Mouse (Mus musculus): ENCODE results near the gene Frmd8. TPM values are rescaled to one million over a fixed set of nuclear protein-coding genes. Genes with fewer than 3 reads are reported as not detected.

Frmd8 gene
- polyA plus RNA-seq, 1 experiment from 2014 or later = 14.0 TPM

- ATAC-seq (ENCODE audit: low FRiP score) (no peak), DNase-seq (ENCODE audit: low spot score, missing footprints) (no peak)
- 84% methylated on average over 6 of the region's 6 CpGs for WGBS
- H3K4me1 ChIP-seq (ENCODE audit: control insufficient read depth, insufficient read depth, low read length) = 0 out of 2 replicates have a peak, but pooled peaks cover 2% of the 10 kb centered on the region
- no peak overlapping the region for H3K9ac ChIP-seq (ENCODE audit: low read length)
- H3K4me3 ChIP-seq (ENCODE audit: low read depth, low read length) = no peak overlapping the region
- H3K4me2 ChIP-seq = no peak overlapping the region
- no peaks in the 10 kb centered on the region for H3K36me3 ChIP-seq (ENCODE audit: control insufficient read depth, insufficient read depth, low read length)
- no peaks in the 10 kb centered on the region for H3K27me3 ChIP-seq (ENCODE audit: control insufficient read depth, insufficient read depth, low read length)
- H3K9me3 ChIP-seq (ENCODE audit: control insufficient read depth, low read length) = no peaks in the 10 kb centered on the region
- no peak overlapping the region for H3K27ac ChIP-seq (ENCODE audit: low read depth, low read length)
Measured at GRCm38 (mm10) chr19:5832326-5832725, 42.7 kb downstream of the Frmd8 start.

GRCm38 (mm10) chr19:5831958-5832320 lies 43.1 kb downstream of the Frmd8 start:
- no peak for ATAC-seq (ENCODE audit: low FRiP score)
- no peak overlapping the region for H3K27ac ChIP-seq (ENCODE audit: low read depth, low read length)
- H3K36me3 ChIP-seq (ENCODE audit: control insufficient read depth, insufficient read depth, low read length) = no peaks in the 10 kb centered on the region

GRCm38 (mm10) chr19:5831224-5831957 lies 43.7 kb downstream of the Frmd8 start:
- Histone ChIP-seq H3K4me1 (ENCODE audit: control insufficient read depth, insufficient read depth, low read length) (0 out of 2 replicates have a peak, but pooled peaks cover 2% of the 10 kb centered on the region), H3K9me3 (ENCODE audit: control insufficient read depth, low read length) (no peaks in the 10 kb centered on the region), H3K9ac (ENCODE audit: low read length) (no peak overlapping the region), H3K36me3 (ENCODE audit: control insufficient read depth, insufficient read depth, low read length) (no peaks in the 10 kb centered on the region), H3K27me3 (ENCODE audit: control insufficient read depth, insufficient read depth, low read length) (no peaks in the 10 kb centered on the region), H3K4me3 (ENCODE audit: low read depth, low read length) (no peak overlapping the region), H3K27ac (ENCODE audit: low read depth, low read length) (no peak overlapping the region), H3K4me2 (no peak overlapping the region)
- 91% methylated on average over 11 of the region's 11 CpGs for WGBS
- ATAC-seq (ENCODE audit: low FRiP score) (no peak), DNase-seq (ENCODE audit: low spot score, missing footprints) (no peak)

More at GRCm38 (mm10) chr19:5831958-5832320, 43.1 kb downstream of the Frmd8 start:
- Histone ChIP-seq H3K9me3 (ENCODE audit: control insufficient read depth, low read length) (no peaks in the 10 kb centered on the region), H3K4me1 (ENCODE audit: control insufficient read depth, insufficient read depth, low read length) (0 out of 2 replicates have a peak, but pooled peaks cover 2% of the 10 kb centered on the region), H3K4me3 (ENCODE audit: low read depth, low read length) (no peak overlapping the region), H3K27me3 (ENCODE audit: control insufficient read depth, insufficient read depth, low read length) (no peaks in the 10 kb centered on the region), H3K9ac (ENCODE audit: low read length) (no peak overlapping the region), H3K4me2 (no peak overlapping the region)
- 90% methylated on average over 4 of the region's 4 CpGs for WGBS
- DNase-seq (ENCODE audit: low spot score, missing footprints) = no peak

GRCm38 (mm10) chr19:5830776-5831175 lies 44.3 kb downstream of the Frmd8 start:
- H3K4me1 ChIP-seq (ENCODE audit: control insufficient read depth, insufficient read depth, low read length) = 0 out of 2 replicates have a peak, but pooled peaks cover 2% of the 10 kb centered on the region
- no peaks in the 10 kb centered on the region for H3K36me3 ChIP-seq (ENCODE audit: control insufficient read depth, insufficient read depth, low read length)
- no peak overlapping the region for H3K9ac ChIP-seq (ENCODE audit: low read length)
- no peaks in the 10 kb centered on the region for H3K9me3 ChIP-seq (ENCODE audit: control insufficient read depth, low read length)
- DNase-seq (ENCODE audit: low spot score, missing footprints) = no peak
- 93% methylated on average over 7 of the region's 7 CpGs for WGBS
- H3K4me2 ChIP-seq = no peak overlapping the region
- H3K27ac ChIP-seq (ENCODE audit: low read depth, low read length) = no peak overlapping the region
- H3K4me3 ChIP-seq (ENCODE audit: low read depth, low read length) = no peak overlapping the region
- no peaks in the 10 kb centered on the region for H3K27me3 ChIP-seq (ENCODE audit: control insufficient read depth, insufficient read depth, low read length)
- ATAC-seq (ENCODE audit: low FRiP score) = no peak

- ATAC-seq (ENCODE audit: low FRiP score) = no peak
- no peak overlapping the region for H3K9ac ChIP-seq (ENCODE audit: low read length)
- DNase-seq (ENCODE audit: low spot score, missing footprints) = no peak
- H3K27me3 ChIP-seq (ENCODE audit: control insufficient read depth, insufficient read depth, low read length) = no peaks in the 10 kb centered on the region
- no peak overlapping the region for H3K27ac ChIP-seq (ENCODE audit: low read depth, low read length)
- no peaks in the 10 kb centered on the region for H3K9me3 ChIP-seq (ENCODE audit: control insufficient read depth, low read length)
- H3K36me3 ChIP-seq (ENCODE audit: control insufficient read depth, insufficient read depth, low read length) = no peaks in the 10 kb centered on the region
- H3K4me2 ChIP-seq = no peak overlapping the region
- H3K4me3 ChIP-seq (ENCODE audit: low read depth, low read length) = no peak overlapping the region
- WGBS = 82% methylated on average over 19 of the region's 19 CpGs
- H3K4me1 ChIP-seq (ENCODE audit: control insufficient read depth, insufficient read depth, low read length) = 0 out of 2 replicates have a peak, but pooled peaks cover 2% of the 10 kb centered on the region
Measured at GRCm38 (mm10) chr19:5829958-5830615, 45.0 kb downstream of the Frmd8 start.

- Histone ChIP-seq H3K27ac (ENCODE audit: low read depth, low read length) (no peak overlapping the region), H3K9me3 (ENCODE audit: control insufficient read depth, low read length) (no peaks in the 10 kb centered on the region), H3K4me2 (no peak overlapping the region), H3K9ac (ENCODE audit: low read length) (no peak overlapping the region), H3K4me1 (ENCODE audit: control insufficient read depth, insufficient read depth, low read length) (0 out of 2 replicates have a peak, but pooled peaks cover 2% of the 10 kb centered on the region), H3K36me3 (ENCODE audit: control insufficient read depth, insufficient read depth, low read length) (no peaks in the 10 kb centered on the region), H3K4me3 (ENCODE audit: low read depth, low read length) (no peak overlapping the region), H3K27me3 (ENCODE audit: control insufficient read depth, insufficient read depth, low read length) (no peaks in the 10 kb centered on the region)
- 90% methylated on average over 7 of the region's 7 CpGs for WGBS
- DNase-seq (ENCODE audit: low spot score, missing footprints) = no peak
- ATAC-seq (ENCODE audit: low FRiP score) = no peak
Measured at GRCm38 (mm10) chr19:5828905-5829304, 46.2 kb downstream of the Frmd8 start.

- no peak overlapping the region for H3K9ac ChIP-seq (ENCODE audit: low read length)
- DNase-seq (ENCODE audit: low spot score, missing footprints) (no peak), ATAC-seq (ENCODE audit: low FRiP score) (no peak)
- no peaks in the 10 kb centered on the region for H3K9me3 ChIP-seq (ENCODE audit: control insufficient read depth, low read length)
- no peak overlapping the region for H3K4me3 ChIP-seq (ENCODE audit: low read depth, low read length)
- H3K4me2 ChIP-seq = no peak overlapping the region
- no peak overlapping the region for H3K27ac ChIP-seq (ENCODE audit: low read depth, low read length)
- WGBS = 91% methylated on average over 3 of the region's 3 CpGs
- peaks cover 6% of the 10 kb centered on the region for H3K4me1 ChIP-seq (ENCODE audit: control insufficient read depth, insufficient read depth, low read length)
- no peaks in the 10 kb centered on the region for H3K36me3 ChIP-seq (ENCODE audit: control insufficient read depth, insufficient read depth, low read length)
- H3K27me3 ChIP-seq (ENCODE audit: control insufficient read depth, insufficient read depth, low read length) = no peaks in the 10 kb centered on the region
Measured at GRCm38 (mm10) chr19:5828155-5828554, 46.9 kb downstream of the Frmd8 start.

GRCm38 (mm10) chr19:5827456-5828154 lies 47.5 kb downstream of the Frmd8 start:
- WGBS = 75% methylated on average over 9 of the region's 9 CpGs
- no peak for ATAC-seq (ENCODE audit: low FRiP score)
- H3K4me2 ChIP-seq = no peak overlapping the region
- no peak overlapping the region for H3K9ac ChIP-seq (ENCODE audit: low read length)
- H3K36me3 ChIP-seq (ENCODE audit: control insufficient read depth, insufficient read depth, low read length) = no peaks in the 10 kb centered on the region
- no peak for DNase-seq (ENCODE audit: low spot score, missing footprints)
- peaks cover 11% of the 10 kb centered on the region for H3K4me1 ChIP-seq (ENCODE audit: control insufficient read depth, insufficient read depth, low read length)
- no peaks in the 10 kb centered on the region for H3K27me3 ChIP-seq (ENCODE audit: control insufficient read depth, insufficient read depth, low read length)
- no peaks in the 10 kb centered on the region for H3K9me3 ChIP-seq (ENCODE audit: control insufficient read depth, low read length)
- no peak overlapping the region for H3K4me3 ChIP-seq (ENCODE audit: low read depth, low read length)
- H3K27ac ChIP-seq (ENCODE audit: low read depth, low read length) = no peak overlapping the region

GRCm38 (mm10) chr19:5827044-5827443 lies 48.0 kb downstream of the Frmd8 start:
- H3K9me3 ChIP-seq (ENCODE audit: control insufficient read depth, low read length) = no peaks in the 10 kb centered on the region
- no peak overlapping the region for H3K4me2 ChIP-seq
- no peak overlapping the region for H3K9ac ChIP-seq (ENCODE audit: low read length)
- no peak overlapping the region for H3K4me3 ChIP-seq (ENCODE audit: low read depth, low read length)
- WGBS = 87% methylated on average over 6 of the region's 6 CpGs
- DNase-seq (ENCODE audit: low spot score, missing footprints) (peak; percentile 71), ATAC-seq (ENCODE audit: low FRiP score) (no peak)
- no peak overlapping the region for H3K27ac ChIP-seq (ENCODE audit: low read depth, low read length)
- peaks cover 15% of the 10 kb centered on the region for H3K4me1 ChIP-seq (ENCODE audit: control insufficient read depth, insufficient read depth, low read length)
- H3K27me3 ChIP-seq (ENCODE audit: control insufficient read depth, insufficient read depth, low read length) = no peaks in the 10 kb centered on the region
- no peaks in the 10 kb centered on the region for H3K36me3 ChIP-seq (ENCODE audit: control insufficient read depth, insufficient read depth, low read length)
